Mouse (Mus musculus) thymus, postnatal 25 days (tissue): ENCODE data around the gene Cdk6.
"Not testable (repeated sequence)": the region's sequence is repeated elsewhere in the genome, so short reads cannot be mapped to it uniquely, and the experiment has no call there.

Experiments used
- DNase-seq: peaks from one replicate; pipeline ENCODE4 v3.0.0; 2022

Gene Cdk6

GRCm38 (mm10) chr5:3438453-3439003 lies 97.2 kb downstream of the Cdk6 start:
- DNase-seq = not testable (repeated sequence)

- DNase-seq = not testable (repeated sequence)
Observed at GRCm38 (mm10) chr5:3439386-3439785, 98.1 kb downstream of the Cdk6 start.

GRCm38 (mm10) chr5:3442524-3442923 lies 101.2 kb downstream of the Cdk6 start:
- DNase-seq = not testable (repeated sequence)

- not testable (repeated sequence) for DNase-seq
Observed at GRCm38 (mm10) chr5:3451233-3451632, 109.9 kb downstream of the Cdk6 start.

GRCm38 (mm10) chr5:3453946-3454345 lies 112.7 kb downstream of the Cdk6 start:
- not testable (repeated sequence) for DNase-seq

GRCm38 (mm10) chr5:3460907-3461306 lies 119.6 kb downstream of the Cdk6 start:
- peak; percentile 11 for DNase-seq

- DNase-seq = no peak
Observed at GRCm38 (mm10) chr5:3461401-3461800, 120.1 kb downstream of the Cdk6 start.

GRCm38 (mm10) chr5:3462897-3463757 lies 121.8 kb downstream of the Cdk6 start:
- no peak for DNase-seq

GRCm38 (mm10) chr5:3463758-3464157 lies 122.5 kb downstream of the Cdk6 start:
- no peak for DNase-seq

- DNase-seq = no peak
Observed at GRCm38 (mm10) chr5:3466069-3466877, 125.0 kb downstream of the Cdk6 start.

- no peak for DNase-seq
Observed at GRCm38 (mm10) chr5:3470866-3471265, 129.6 kb downstream of the Cdk6 start.

- DNase-seq = no peak
Observed at GRCm38 (mm10) chr5:3472311-3473156, 131.2 kb downstream of the Cdk6 start.

GRCm38 (mm10) chr5:3477711-3478110 lies 136.4 kb downstream of the Cdk6 start:
- DNase-seq = no peak

- DNase-seq = no peak
Observed at GRCm38 (mm10) chr5:3478216-3478615, 136.9 kb downstream of the Cdk6 start.

- no peak for DNase-seq
Observed at GRCm38 (mm10) chr5:3479016-3479795, 137.9 kb downstream of the Cdk6 start.

GRCm38 (mm10) chr5:3480637-3481395 lies 139.5 kb downstream of the Cdk6 start:
- no peak for DNase-seq

GRCm38 (mm10) chr5:3482474-3482873 lies 141.2 kb downstream of the Cdk6 start:
- no peak for DNase-seq

- DNase-seq = no peak
Observed at GRCm38 (mm10) chr5:3483054-3483722, 141.9 kb downstream of the Cdk6 start.

GRCm38 (mm10) chr5:3486579-3487282 lies 145.4 kb downstream of the Cdk6 start:
- no peak for DNase-seq
